Comparison of ENCODE assay signal across 8 mouse cellular contexts in the genomic region with DNA sequence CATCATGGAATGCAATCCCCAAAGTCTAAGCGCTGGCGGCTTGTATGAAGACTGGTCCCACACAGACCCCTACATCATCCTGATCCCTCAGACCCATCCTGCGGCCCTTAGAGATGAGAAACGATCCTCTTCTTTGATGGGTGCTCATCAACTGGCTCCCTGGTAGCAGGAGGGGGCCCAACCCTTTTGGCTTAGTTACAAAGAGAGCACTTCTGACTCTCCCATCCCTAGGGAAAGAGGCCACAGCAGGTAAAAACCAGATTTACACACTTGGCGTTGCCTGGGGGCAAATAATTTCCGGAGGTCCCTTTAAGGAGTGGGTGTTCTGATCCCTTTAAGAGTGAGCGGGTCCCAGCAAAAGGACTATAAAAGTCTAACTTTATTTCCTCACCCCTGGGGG. TPM values are rescaled to one million over a fixed set of nuclear protein-coding genes. Genes with fewer than 3 reads are reported as not detected.
DNase-seq lines count a peak whose midpoint lies in the region; ATAC-seq and TF ChIP-seq lines count a peak whose summit lies in the region.

No protein-coding gene starts in this region.

- H3K4me2 ChIP-seq in heart, embryonic 11.5 days: peak overlapping the region; percentile 72
- H3K4me2 ChIP-seq in forebrain, embryonic 16.5 days (ENCODE audit: low read length): peak overlapping the region; percentile 80
- peak overlapping the region; percentile 71 for H3K4me2 ChIP-seq in liver, postnatal 0 days (ENCODE audit: low read depth, low read length)

- WGBS in heart, embryonic 11.5 days (ENCODE audit: insufficient replicate concordance): 5% methylated on average over 7 of the region's 7 CpGs
- WGBS in forebrain, embryonic 16.5 days: 3% methylated on average over 7 of the region's 7 CpGs
- WGBS in liver, postnatal 0 days (ENCODE audit: insufficient replicate concordance): 4% methylated on average over 7 of the region's 7 CpGs

- H3K4me3 ChIP-seq in heart, embryonic 11.5 days (ENCODE audit: low read depth, low read length): peak overlapping the region; percentile 54
- peak overlapping the region; percentile 50 for H3K4me3 ChIP-seq in forebrain, embryonic 16.5 days (replicated peaks; ENCODE audit: low read length)
- H3K4me3 ChIP-seq in liver, postnatal 0 days (ENCODE audit: low read depth, low read length): peak overlapping the region; percentile 38

- peaks cover 20% of the 10 kb centered on the region for H3K4me1 ChIP-seq in heart, embryonic 11.5 days (ENCODE audit: control insufficient read depth, insufficient read depth, low read length)
- H3K4me1 ChIP-seq in forebrain, embryonic 16.5 days (replicated peaks; ENCODE audit: control insufficient read depth, insufficient read depth, low read length): peaks cover 30% of the 10 kb centered on the region
- peaks cover 25% of the 10 kb centered on the region for H3K4me1 ChIP-seq in liver, postnatal 0 days (ENCODE audit: insufficient read depth)

- no peak for ATAC-seq in heart, embryonic 11.5 days (replicated peaks; ENCODE audit: insufficient number of reproducible peaks, low FRiP score, low TSS enrichment)
- no peak for ATAC-seq in forebrain, embryonic 16.5 days
- no peak for ATAC-seq in liver, postnatal 0 days

- no peak for TF ChIP-seq EP300 in liver, postnatal 0 days (IDR thresholded peaks at IDR 0.05; ENCODE audit: low read depth)

- H3K27me3 ChIP-seq in heart, embryonic 11.5 days (ENCODE audit: control insufficient read depth, insufficient read depth, low read length): peaks cover 78% of the 10 kb centered on the region
- H3K27me3 ChIP-seq in forebrain, embryonic 16.5 days (replicated peaks; ENCODE audit: control insufficient read depth, insufficient read depth, low read length): peaks cover 58% of the 10 kb centered on the region
- peaks cover 67% of the 10 kb centered on the region for H3K27me3 ChIP-seq in liver, postnatal 0 days (ENCODE audit: insufficient read depth, low read length)

- no peak for TF ChIP-seq CTCF in liver, postnatal 0 days (IDR thresholded peaks at IDR 0.05; ENCODE audit: low read depth)

- no peak overlapping the region for H3K27ac ChIP-seq in heart, embryonic 11.5 days (ENCODE audit: low read depth, low read length)
- H3K27ac ChIP-seq in forebrain, embryonic 16.5 days (ENCODE audit: low read length): no peak overlapping the region
- no peak overlapping the region for H3K27ac ChIP-seq in liver, postnatal 0 days (ENCODE audit: low read depth)

- DNase-seq in heart, postnatal 10 days: no peak
- peak; percentile 61 for DNase-seq in ES-CJ7 (ENCODE audit: low read depth, low spot score)
- no peak for DNase-seq in liver, postnatal 0 days
- no peak for DNase-seq in adrenal gland, adult (ENCODE audit: inconsistent age in 2 of 2, low spot score in 1 of 2)
- DNase-seq in embryo, embryonic 9.5 days (ENCODE audit: extremely low spot score): no peak
- no peak for DNase-seq in layer of hippocampus, adult 18-20 months (ENCODE audit: low spot score in 2 of 2)

- H3K9me3 ChIP-seq in heart, embryonic 11.5 days (replicated peaks; ENCODE audit: control insufficient read depth, low read length): no peaks in the 10 kb centered on the region
- no peaks in the 10 kb centered on the region for H3K9me3 ChIP-seq in forebrain, embryonic 16.5 days (ENCODE audit: control insufficient read depth, low read length)
- H3K9me3 ChIP-seq in liver, postnatal 0 days (ENCODE audit: low read length): no peaks in the 10 kb centered on the region

- no peaks in the 10 kb centered on the region for H3K36me3 ChIP-seq in heart, embryonic 11.5 days (ENCODE audit: control insufficient read depth, insufficient read depth, low read length)
- H3K36me3 ChIP-seq in forebrain, embryonic 16.5 days (ENCODE audit: control insufficient read depth, insufficient read depth): no peaks in the 10 kb centered on the region
- H3K36me3 ChIP-seq in liver, postnatal 0 days (replicated peaks; ENCODE audit: insufficient read depth, low read length): no peaks in the 10 kb centered on the region

- intact Hi-C loops in heart, postnatal 10 days (cut with DNase I): no loop called here

- no peak overlapping the region for H3K9ac ChIP-seq in heart, embryonic 11.5 days (ENCODE audit: low read depth, low read length)
- H3K9ac ChIP-seq in forebrain, embryonic 16.5 days (replicated peaks; ENCODE audit: low read depth, low read length): peak overlapping the region; percentile 55; the same call in 1 of the 2 replicates
- no peak overlapping the region for H3K9ac ChIP-seq in liver, postnatal 0 days (replicated peaks)

RNA-seq across cellular contexts. Expression of gene Bahd1, which starts 2.8 kb away (rescaled TPM):
- 0.77 and 1.1 TPM in 2 replicates for polyA plus RNA-seq in heart, embryonic 11.5 days (2014; fragmentation: Nextera tagmentation; extraction: Ambion mirVana)
- 10 to 100 TPM; 13.4 to 18.4 TPM for total RNA-seq in heart, postnatal 10 days (2021)
- 5.7 and 6.5 TPM in 2 replicates for polyA plus RNA-seq in forebrain, embryonic 16.5 days (2015; fragmentation: Nextera tagmentation; extraction: Ambion mirVana)
- 2.4 and 2.5 TPM in 2 replicates for polyA plus RNA-seq in liver, postnatal 0 days (2015; fragmentation: Nextera tagmentation; extraction: Ambion mirVana)
- 10 to 100 TPM; 65.2 to 68.1 TPM for total RNA-seq in layer of hippocampus, adult 18-20 months (2021)

RNA-seq across cellular contexts. Expression of gene Chst14, which starts 28.9 kb away (rescaled TPM):
- 19.6 and 22.3 TPM in 2 replicates for polyA plus RNA-seq in heart, embryonic 11.5 days (2014; fragmentation: Nextera tagmentation; extraction: Ambion mirVana)
- total RNA-seq in heart, postnatal 10 days (2021): 10 to 100 TPM; 14.1 to 14.5 TPM
- 5.4 and 6.1 TPM in 2 replicates for polyA plus RNA-seq in forebrain, embryonic 16.5 days (2015; fragmentation: Nextera tagmentation; extraction: Ambion mirVana)
- 4.0 and 4.5 TPM in 2 replicates for polyA plus RNA-seq in liver, postnatal 0 days (2015; fragmentation: Nextera tagmentation; extraction: Ambion mirVana)
- 1 to 10 TPM; 3.2 to 3.3 TPM for total RNA-seq in layer of hippocampus, adult 18-20 months (2021)

RNA-seq across cellular contexts. Expression of gene Ivd, which starts 35.6 kb away (rescaled TPM):
- 52.5 and 63.2 TPM in 2 replicates for polyA plus RNA-seq in heart, embryonic 11.5 days (2014; fragmentation: Nextera tagmentation; extraction: Ambion mirVana)
- 10 to 100 TPM; 96.3 to 98.2 TPM for total RNA-seq in heart, postnatal 10 days (2021)
- 45.2 and 50.4 TPM in 2 replicates for polyA plus RNA-seq in forebrain, embryonic 16.5 days (2015; fragmentation: Nextera tagmentation; extraction: Ambion mirVana)
- polyA plus RNA-seq in liver, postnatal 0 days (2015; fragmentation: Nextera tagmentation; extraction: Ambion mirVana): 47.0 and 50.4 TPM in 2 replicates
- total RNA-seq in layer of hippocampus, adult 18-20 months (2021): 100 to 1,000 TPM in 1 of 2 experiments, 10 to 100 TPM in 1; 94.5 to 101 TPM
